Mouse (Mus musculus) left cerebral cortex, adult 2 months (tissue): Measurements from ENCODE around the gene D17H6S53E. TPM values are rescaled to one million over a fixed set of nuclear protein-coding genes. Genes with fewer than 3 reads are reported as not detected.

ENCODE experiments used
- DNase-seq, 2 experiments: peaks; one replicate each; pipeline ENCODE4 v3.0.0; 2021 to 2022; ENCODE audit warnings: low spot score in 2 of 2, mixed read lengths in 1 of 2; ENCODE audit errors: extremely low spot score in 1 of 2
- H3K27ac ChIP-seq: fragments of 200-600 bp; 2 replicates; pipeline ENCODE4 v1.8.1; 2022
- H3K4me3 ChIP-seq: fragments of 200-600 bp; 2 replicates; pipeline ENCODE4 v1.8.1; 2022
- CTCF ChIP-seq: fragments of 200-600 bp; IDR thresholded peaks from 2 replicates; pipeline ENCODE4 v1.8.1; 2022; ENCODE audit warnings: antibody characterized with exemption, mild to moderate bottlenecking, moderate library complexity
- intact Hi-C: fragments of 180-260 bp; cut with DNase I; formaldehyde crosslinking; loops from one replicate; pipeline ENCODE4 v1.15.1; 2025
- total RNA-seq, 2 experiments: library from RNA; stranded (reverse); gene quantifications; 2 replicates each; pipeline ENCODE4 v1.2.3; 2021

Gene D17H6S53E
- total RNA-seq, 2 experiments from 2014 or later: 27.0 to 28.5 TPM

DNA sequence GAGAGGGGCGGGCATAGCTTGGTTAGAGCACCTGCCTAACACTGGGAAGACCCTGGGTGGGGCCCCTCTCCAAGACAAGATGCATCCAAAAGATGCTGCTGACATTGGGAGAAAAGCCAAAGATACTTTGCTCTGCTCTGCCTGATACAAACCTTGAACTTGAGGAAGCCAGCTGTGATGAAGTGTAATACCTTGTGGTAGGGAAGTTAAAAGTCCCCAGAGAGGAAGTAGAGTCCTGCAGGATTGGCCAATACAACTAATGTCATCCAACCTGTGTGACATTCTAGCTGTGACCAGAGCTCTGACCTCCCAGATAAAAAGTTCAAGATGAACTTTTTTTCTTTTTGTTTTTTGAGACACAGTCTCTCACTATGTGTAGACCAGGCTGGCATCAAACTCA, 1.1 kb upstream of the D17H6S53E start:
- intact Hi-C loops: no loop called here
- H3K27ac ChIP-seq: no peak overlapping the region; the same call in 1 of the 2 replicates
- no peak for TF ChIP-seq CTCF
- H3K4me3 ChIP-seq: no peak overlapping the region; the same call in 1 of the 2 replicates
- DNase-seq: no peak

DNA sequence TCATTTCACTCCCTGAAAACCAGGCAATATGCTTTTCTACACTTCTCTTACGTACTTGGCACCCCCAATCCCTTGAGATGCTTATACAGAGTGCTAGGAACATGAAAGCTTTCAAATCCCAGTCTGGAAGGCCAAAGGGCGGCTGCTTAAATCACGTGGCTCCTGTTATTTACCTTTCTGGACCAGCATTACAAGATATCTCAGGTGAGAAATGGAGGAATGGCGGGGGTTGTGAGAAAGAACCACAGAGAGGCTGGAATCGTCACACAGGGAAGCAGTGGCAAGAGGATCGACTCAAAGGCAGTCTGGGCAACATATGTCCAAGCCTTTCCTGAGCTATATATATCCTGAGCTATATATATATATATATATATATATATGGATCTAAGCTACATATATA, 595 bp upstream of the D17H6S53E start:
- Histone ChIP-seq H3K27ac (peak overlapping the region; percentile 96), H3K4me3 (peak overlapping the region; percentile 62)
- no peak for DNase-seq
- intact Hi-C loops: no loop called here
- no peak for TF ChIP-seq CTCF

DNA sequence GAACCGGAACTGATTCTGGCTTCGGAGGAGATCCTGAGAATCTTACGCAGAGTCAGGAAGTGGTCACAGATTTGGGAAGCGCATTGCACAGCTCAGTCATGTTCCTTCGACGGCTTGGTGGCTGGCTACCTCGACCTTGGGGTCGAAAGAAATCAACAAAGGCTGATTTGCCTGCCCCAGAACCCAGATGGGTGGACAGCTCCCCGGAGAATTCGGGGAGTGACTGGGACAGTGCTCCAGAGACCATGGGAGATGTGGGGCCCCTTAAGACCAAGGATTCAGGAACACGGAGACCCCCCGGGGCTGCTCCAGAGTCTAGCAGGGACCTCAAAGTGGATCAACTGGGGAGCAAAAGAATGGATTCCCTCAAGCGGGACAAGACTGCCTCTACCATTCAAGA, 844 bp downstream of the D17H6S53E start:
- TF ChIP-seq CTCF: no peak
- DNase-seq: no peak
- intact Hi-C loops: no loop called here
- Histone ChIP-seq H3K27ac (peak overlapping the region; percentile 96; the same call in 1 of the 2 replicates), H3K4me3 (peak overlapping the region; percentile 62)

DNA sequence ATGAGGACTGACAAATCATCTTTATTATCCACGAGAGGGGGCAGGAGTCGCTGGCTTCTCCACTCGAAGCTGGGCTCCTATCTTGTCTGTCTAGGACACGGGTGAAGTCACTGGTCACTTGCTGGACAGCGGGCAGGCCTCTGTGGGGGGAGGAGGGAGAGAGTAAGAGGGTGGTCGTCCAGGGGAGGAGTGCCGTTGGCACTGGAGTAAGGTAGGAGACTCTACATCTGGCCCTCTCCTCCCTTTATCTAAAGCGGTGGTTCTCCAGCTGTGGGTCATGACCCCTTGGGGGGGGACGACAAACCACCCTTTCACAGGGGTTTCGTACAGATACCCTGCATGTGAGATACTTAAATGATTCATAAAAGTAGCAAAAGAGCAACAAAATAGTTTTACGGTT, 2.8 kb downstream of the D17H6S53E start:
- no peak for DNase-seq
- H3K4me3 ChIP-seq: no peak overlapping the region
- intact Hi-C loops: no loop called here
- TF ChIP-seq CTCF: no peak
- H3K27ac ChIP-seq: no peak overlapping the region

DNA sequence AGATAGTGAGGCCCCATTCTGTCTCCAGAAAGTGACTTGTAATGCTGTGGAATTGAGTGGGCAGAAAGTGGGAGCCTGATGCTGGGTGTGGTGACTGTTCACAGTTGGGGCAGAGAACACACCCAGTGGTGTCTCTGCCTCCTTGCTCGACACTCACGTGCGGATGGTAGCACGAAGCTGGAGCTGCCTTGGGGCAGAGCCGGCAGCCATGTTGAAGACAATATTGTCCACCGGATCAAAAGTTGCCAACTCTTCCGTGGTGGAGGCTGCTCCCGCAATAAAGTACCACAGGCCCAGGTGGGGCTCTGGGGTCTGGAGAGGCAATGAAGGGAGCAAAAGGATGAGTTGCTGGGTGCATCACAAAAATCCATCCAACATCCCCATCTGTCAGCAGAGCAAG, 4.9 kb downstream of the D17H6S53E start:
- no peak for TF ChIP-seq CTCF

DNA sequence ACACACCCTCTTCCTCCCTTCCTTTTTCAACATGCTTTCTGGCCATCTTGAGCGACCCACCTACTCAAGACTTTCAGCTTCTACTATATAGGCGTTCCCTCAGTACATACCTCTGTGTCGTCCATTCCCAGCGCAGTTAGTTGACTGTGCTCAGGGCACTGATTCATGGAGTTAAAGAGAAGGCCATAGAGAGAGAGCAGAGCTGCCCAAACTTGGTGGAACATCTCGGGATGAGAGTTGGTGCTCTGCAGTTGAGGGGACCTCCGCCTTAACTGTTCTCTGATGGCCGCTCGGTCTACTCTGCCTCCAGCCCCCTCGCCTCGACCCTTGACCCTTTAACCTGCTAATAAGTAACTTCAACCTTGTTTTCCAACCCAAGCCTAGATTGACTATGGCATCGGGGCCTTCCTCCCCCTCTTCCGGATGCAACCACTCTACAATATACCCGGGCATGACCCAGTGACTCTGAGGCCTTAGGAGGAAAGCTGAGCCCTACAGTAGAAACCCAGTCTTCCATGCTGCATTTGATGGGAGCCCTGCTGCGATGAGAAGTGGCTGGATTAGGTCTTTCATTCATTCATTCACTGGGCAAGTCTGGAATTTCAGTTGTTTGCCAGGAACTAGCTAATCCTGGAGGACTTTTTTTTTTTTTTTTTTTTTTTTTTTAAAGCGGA, 5.5 kb downstream of the D17H6S53E start, which contains the start of gene Apom:
Gene Apom (minus strand): TSS at position 551 of the 674 bp plus-strand sequence.
- H3K27ac ChIP-seq: no peak within 1 kb of the TSS
- no peak for DNase-seq
- no peak within 1 kb of the TSS for H3K4me3 ChIP-seq
- TF ChIP-seq CTCF: no peak
- intact Hi-C loops: no loop called here

More for the DNA sequence above, 4.9 kb downstream of the D17H6S53E start:
- Histone ChIP-seq H3K27ac (no peak overlapping the region), H3K4me3 (no peak overlapping the region)
- DNase-seq: no peak
- intact Hi-C loops: no loop called here

DNA sequence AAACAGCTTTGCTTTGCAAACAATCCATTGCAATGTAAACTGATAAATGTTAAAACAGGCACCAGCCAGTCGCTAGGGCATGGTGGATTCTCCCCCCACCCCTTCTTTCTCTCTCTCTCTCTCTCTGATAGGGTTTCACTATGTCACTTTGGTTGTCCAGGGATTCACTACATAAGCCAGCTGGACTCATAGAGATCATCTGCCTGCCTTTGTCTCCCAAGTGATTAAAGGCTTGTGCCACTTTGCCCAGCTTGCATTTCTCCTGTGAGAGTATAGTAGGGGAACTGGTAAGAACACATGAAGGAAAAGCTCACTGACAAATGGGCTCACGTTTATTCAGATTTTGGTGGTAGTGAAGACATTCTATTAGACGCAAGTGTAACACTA, 6.0 kb downstream of the D17H6S53E start:
- no peak overlapping the region for H3K4me3 ChIP-seq
- DNase-seq: no peak
- TF ChIP-seq CTCF: no peak
- intact Hi-C loops: no loop called here
- H3K27ac ChIP-seq: no peak overlapping the region

DNA sequence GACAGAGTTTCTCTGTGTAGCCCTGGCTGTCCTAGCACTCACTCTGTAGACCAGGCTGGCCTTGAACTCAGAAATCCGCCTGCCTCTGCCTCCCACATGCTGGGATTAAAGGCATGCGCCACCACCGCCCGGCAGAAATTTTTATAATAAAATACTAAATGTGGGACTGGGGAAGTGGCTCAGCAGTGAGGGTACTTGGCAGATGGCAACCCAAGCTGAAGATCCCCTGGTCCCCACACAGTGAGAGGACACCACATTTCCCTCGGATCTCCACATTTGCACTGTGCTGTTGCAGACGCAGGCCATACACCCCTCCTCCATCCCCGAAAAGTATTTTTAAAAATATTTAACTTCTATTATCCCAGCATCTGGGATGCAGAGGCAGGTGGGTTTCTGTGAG, 7.3 kb downstream of the D17H6S53E start:
- no peak for DNase-seq
- intact Hi-C loops: no loop called here
- TF ChIP-seq CTCF: no peak

DNA sequence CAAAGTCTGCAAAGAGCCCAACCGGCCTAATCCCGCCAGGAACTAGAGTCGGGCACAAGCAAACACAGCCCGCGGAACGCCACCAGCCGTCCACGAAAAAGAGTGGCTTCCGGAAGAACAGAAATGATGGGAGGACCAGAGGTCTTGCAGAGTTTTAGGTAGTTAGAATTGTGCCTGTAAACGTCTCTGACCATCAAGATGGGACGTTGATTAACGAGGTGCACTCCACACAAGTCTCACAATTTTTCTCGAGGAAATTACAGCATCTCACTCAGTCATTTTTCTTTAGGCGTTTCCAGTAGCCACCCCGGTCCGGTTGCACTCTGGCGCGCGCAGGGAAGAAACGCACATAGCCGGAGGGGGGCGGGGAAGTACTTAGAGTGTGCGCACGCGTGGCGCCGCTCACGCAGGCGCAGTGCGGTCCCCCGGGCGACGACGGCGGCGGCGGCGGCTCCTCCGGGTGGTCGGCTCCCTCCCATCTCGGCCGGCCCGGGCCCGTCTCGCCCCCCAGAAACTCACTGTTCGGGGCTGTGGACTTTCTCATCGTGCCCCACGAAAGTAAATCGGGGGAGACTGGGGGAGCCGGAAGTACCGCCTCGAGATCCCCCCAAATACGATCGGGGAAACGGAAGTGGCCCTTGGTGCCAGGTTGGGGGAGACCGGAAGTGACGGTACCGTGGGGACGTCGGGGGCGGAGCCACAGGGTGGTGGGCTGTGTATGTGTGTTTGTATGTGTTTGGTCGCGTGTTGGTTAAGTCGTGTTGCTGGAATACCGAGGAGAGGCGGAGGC, 8.8 kb downstream of the D17H6S53E start, which contains the start of gene Bag6:
Gene Bag6 (plus strand): TSS at position 378 of the 790 bp plus-strand sequence.
- no peak for TF ChIP-seq CTCF
- Histone ChIP-seq H3K27ac (peak within 1 kb of the TSS; percentile 99), H3K4me3 (peak within 1 kb of the TSS; percentile 90)
- DNase-seq: peak; percentile 93 to 94
- intact Hi-C loops: loop anchor here (1.0 kb wide), 3 partner anchors 14 to 100 kb away; partner anchors contain the start of genes Gpank1, Nfkbil1 and Prrc2a

More for the DNA sequence above, 7.3 kb downstream of the D17H6S53E start:
- no peak overlapping the region for H3K4me3 ChIP-seq
- no peak overlapping the region for H3K27ac ChIP-seq

DNA sequence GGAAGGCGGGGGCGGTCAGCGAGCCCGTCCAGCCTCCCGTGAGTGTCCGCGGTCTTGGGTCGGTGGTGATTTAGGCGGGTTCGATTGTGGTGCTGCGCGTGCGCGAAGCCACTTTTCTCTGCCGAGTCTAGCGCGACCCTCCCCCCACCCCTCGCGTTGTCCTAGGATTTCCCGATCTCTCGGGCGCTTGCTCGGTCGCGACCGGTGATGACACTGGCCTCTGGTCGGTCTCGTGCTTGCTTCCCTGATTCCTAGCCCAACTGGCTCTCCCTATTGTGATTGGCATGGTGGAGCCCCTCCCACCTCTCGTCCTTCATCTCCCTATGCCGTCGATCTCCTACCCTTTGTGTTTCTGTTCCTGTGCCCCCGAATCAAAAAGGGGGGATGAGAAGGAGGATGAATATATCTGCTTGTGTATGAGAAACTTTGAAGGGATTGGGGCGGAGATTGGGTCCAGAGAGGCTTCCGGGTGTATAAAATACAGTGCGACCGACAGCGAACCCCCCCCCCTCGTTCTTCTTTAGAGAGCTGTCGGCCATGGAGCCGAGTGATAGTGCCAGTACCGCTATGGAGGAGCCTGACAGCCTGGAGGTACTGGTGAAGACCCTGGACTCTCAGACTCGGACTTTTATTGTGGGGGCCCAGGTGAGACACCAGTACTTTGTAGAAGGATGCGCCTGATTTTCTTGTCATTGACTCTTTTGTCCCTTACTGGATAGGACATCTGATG, 9.6 kb downstream of the D17H6S53E start:
- intact Hi-C loops: loop anchor here (1.0 kb wide), 3 partner anchors 14 to 100 kb away; partner anchors contain the start of genes Gpank1, Nfkbil1 and Prrc2a
- Histone ChIP-seq H3K4me3 (peak overlapping the region; percentile 90), H3K27ac (peak overlapping the region; percentile 99)
- DNase-seq: no peak
- TF ChIP-seq CTCF: no peak

DNA sequence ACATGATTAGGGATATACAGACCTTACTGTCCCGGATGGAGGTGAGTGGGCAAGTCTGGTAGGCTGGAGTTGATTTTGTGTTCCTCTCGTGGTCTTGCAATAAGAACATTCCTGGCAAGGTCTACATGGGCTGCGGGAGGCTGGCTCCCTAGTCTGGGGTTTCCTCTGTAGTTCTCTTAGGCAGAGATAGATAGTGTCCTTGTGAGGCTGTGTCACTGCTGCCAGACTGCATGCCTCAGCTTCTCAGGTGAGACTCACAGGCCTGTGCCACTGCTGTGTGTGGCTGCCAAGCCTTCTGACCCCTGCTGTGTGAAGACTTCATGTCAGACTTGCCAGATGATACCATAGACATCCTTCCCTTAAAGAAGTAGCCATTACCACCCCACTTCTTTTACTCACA, 13.1 kb downstream of the D17H6S53E start:
- no peak for DNase-seq
- intact Hi-C loops: no loop called here
- no peak for TF ChIP-seq CTCF

More for the DNA sequence above, 13.1 kb downstream of the D17H6S53E start:
- Histone ChIP-seq H3K27ac (no peak overlapping the region), H3K4me3 (no peak overlapping the region)
